Comparison of ENCODE assay signal across 8 mouse cellular contexts in the genomic region with DNA sequence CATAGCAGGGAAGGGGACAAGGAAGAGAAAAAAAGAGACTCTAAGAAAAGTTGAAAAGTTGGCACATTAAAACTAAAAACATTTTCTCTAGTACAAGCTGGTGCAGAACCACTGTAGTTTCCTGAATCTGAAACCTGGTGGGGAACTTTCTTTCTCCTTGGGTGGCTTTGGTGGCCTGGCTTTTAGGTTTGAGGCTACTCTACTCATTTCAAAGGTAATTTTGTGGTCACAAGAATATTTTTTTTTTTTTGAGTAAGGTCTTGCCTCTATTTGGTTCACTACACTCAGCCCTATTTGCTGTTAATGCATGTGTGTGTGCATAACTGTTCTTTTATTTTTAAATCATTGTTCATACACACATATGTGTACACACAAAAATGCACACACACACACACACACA. TPM values are rescaled to one million over a fixed set of nuclear protein-coding genes. Genes with fewer than 3 reads are reported as not detected.
DNase-seq lines count a peak whose midpoint lies in the region; ATAC-seq and TF ChIP-seq lines count a peak whose summit lies in the region.

No protein-coding gene starts in this region.

- H3K9ac ChIP-seq in heart, postnatal 0 days (replicated peaks; ENCODE audit: low read depth, low read length), result no peak overlapping the region
- H3K9ac ChIP-seq in embryonic facial prominence, embryonic 14.5 days (ENCODE audit: low read depth, low read length), result no peak overlapping the region; the same call in 1 of the 2 replicates
- no peak overlapping the region for H3K9ac ChIP-seq in hindbrain, postnatal 0 days (replicated peaks; ENCODE audit: low read length)

- no peaks in the 10 kb centered on the region for H3K9me3 ChIP-seq in heart, postnatal 0 days (replicated peaks; ENCODE audit: control insufficient read depth, low read length)
- H3K9me3 ChIP-seq in embryonic facial prominence, embryonic 14.5 days (ENCODE audit: control insufficient read depth, low read length), result no peaks in the 10 kb centered on the region
- H3K9me3 ChIP-seq in hindbrain, postnatal 0 days (ENCODE audit: low read length), result no peaks in the 10 kb centered on the region

- no peak for TF ChIP-seq CTCF in heart, postnatal 0 days (IDR thresholded peaks at IDR 0.05; ENCODE audit: low read depth)
- no peak for TF ChIP-seq CTCF in hindbrain, postnatal 0 days (IDR thresholded peaks at IDR 0.05; ENCODE audit: low read depth)

- no peak for ATAC-seq in heart, postnatal 0 days (ENCODE audit: insufficient read depth, low read depth)
- ATAC-seq in embryonic facial prominence, embryonic 14.5 days (ENCODE audit: low read depth), result no peak
- ATAC-seq in hindbrain, postnatal 0 days, result no peak
- ATAC-seq in cerebellum, adult (ENCODE audit: insufficient number of reproducible peaks, low FRiP score, low TSS enrichment), result no peak

- H3K4me1 ChIP-seq in heart, postnatal 0 days (ENCODE audit: control insufficient read depth, insufficient read depth), result peaks cover 5% of the 10 kb centered on the region; the same call in 1 of the 2 replicates
- no peaks in the 10 kb centered on the region for H3K4me1 ChIP-seq in embryonic facial prominence, embryonic 14.5 days (ENCODE audit: control insufficient read depth, insufficient read depth, low read length)
- no peaks in the 10 kb centered on the region for H3K4me1 ChIP-seq in hindbrain, postnatal 0 days (ENCODE audit: insufficient read depth, low read length)

- no peak overlapping the region for H3K27ac ChIP-seq in heart, postnatal 0 days (ENCODE audit: low read depth)
- H3K27ac ChIP-seq in embryonic facial prominence, embryonic 14.5 days (replicated peaks; ENCODE audit: low read depth, low read length), result no peak overlapping the region
- H3K27ac ChIP-seq in hindbrain, postnatal 0 days, result no peak overlapping the region

- no peaks in the 10 kb centered on the region for H3K27me3 ChIP-seq in heart, postnatal 0 days (ENCODE audit: control insufficient read depth, insufficient read depth, low read length)
- H3K27me3 ChIP-seq in embryonic facial prominence, embryonic 14.5 days (replicated peaks; ENCODE audit: control insufficient read depth, insufficient read depth, low read length), result no peaks in the 10 kb centered on the region
- H3K27me3 ChIP-seq in hindbrain, postnatal 0 days (ENCODE audit: insufficient read depth, low read length), result no peaks in the 10 kb centered on the region

- no peak for DNase-seq in heart, postnatal 0 days (ENCODE audit: low spot score)
- no peak for DNase-seq in heart, adult 18-20 months
- DNase-seq in embryonic facial prominence, embryonic 14.5 days (ENCODE audit: low spot score), result no peak
- no peak for DNase-seq in hindbrain, postnatal 0 days (ENCODE audit: low spot score)
- DNase-seq in naive thymus-derived CD4-positive, alpha-beta T cell, adult 2 months (ENCODE audit: low read depth), result peak; percentile 12
- DNase-seq in MN1 (ENCODE audit: low spot score), result no peak
- no peak for DNase-seq in right cerebral cortex, adult 2 months (ENCODE audit: low spot score in 2 of 2)

- H3K36me3 ChIP-seq in heart, postnatal 0 days (replicated peaks; ENCODE audit: control insufficient read depth, insufficient read depth, low read length), result no peaks in the 10 kb centered on the region
- H3K36me3 ChIP-seq in embryonic facial prominence, embryonic 14.5 days (ENCODE audit: control insufficient read depth, insufficient read depth, low read length), result no peaks in the 10 kb centered on the region
- no peaks in the 10 kb centered on the region for H3K36me3 ChIP-seq in hindbrain, postnatal 0 days (ENCODE audit: insufficient read depth, low read length)

- H3K4me3 ChIP-seq in heart, postnatal 0 days (ENCODE audit: low read depth, low read length), result peak overlapping the region; percentile 60
- peak overlapping the region; percentile 42 for H3K4me3 ChIP-seq in embryonic facial prominence, embryonic 14.5 days (ENCODE audit: low read depth, low read length)
- H3K4me3 ChIP-seq in hindbrain, postnatal 0 days (ENCODE audit: low read length), result peak overlapping the region; percentile 64

- peak overlapping the region; percentile 80 for H3K4me2 ChIP-seq in heart, postnatal 0 days (ENCODE audit: low read depth, low read length)
- peak overlapping the region; percentile 67 for H3K4me2 ChIP-seq in embryonic facial prominence, embryonic 14.5 days (ENCODE audit: low read depth, low read length)
- H3K4me2 ChIP-seq in hindbrain, postnatal 0 days (ENCODE audit: low read depth, low read length), result peak overlapping the region; percentile 95

- TF ChIP-seq EP300 in heart, postnatal 0 days (IDR thresholded peaks at IDR 0.05; ENCODE audit: low read depth), result no peak

RNA-seq across cellular contexts. Expression of a gene that starts 0.4 kb away (rescaled TPM):
- total RNA-seq in heart, postnatal 0 days (2014; rRNA removed; ENCODE audit: low replicate concordance), result 23.3 and 28.7 TPM in 2 replicates
- 24.6 and 25.7 TPM in 2 replicates for polyA plus RNA-seq in heart, postnatal 0 days (2015; fragmentation: Nextera tagmentation; extraction: Ambion mirVana)
- 10 to 100 TPM; 15.0 to 16.4 TPM for total RNA-seq in heart, adult 18-20 months (2021)
- polyA plus RNA-seq in embryonic facial prominence, embryonic 14.5 days (2014; fragmentation: Nextera tagmentation; extraction: Ambion mirVana), result 13.6 and 16.8 TPM in 2 replicates
- 43.4 and 46.7 TPM in 2 replicates for total RNA-seq in hindbrain, postnatal 0 days (2014; rRNA removed)
- polyA plus RNA-seq in hindbrain, postnatal 0 days (2015; fragmentation: Nextera tagmentation; extraction: Ambion mirVana), result 27.2 and 27.6 TPM in 2 replicates
